Mouse (Mus musculus): Measurements from ENCODE around the gene Brd7. TPM values are rescaled to one million over a fixed set of nuclear protein-coding genes. Genes with fewer than 3 reads are reported as not detected.

The Brd7 gene
- 10 to 100 TPM; 70.9 to 83.8 TPM for total RNA-seq (2021)

GRCm38 (mm10) chr8:88361708-88362428, at the start of gene Brd7:
Brd7 (minus strand) TSS chr8:88362194.
- intact Hi-C loops (cut with DNase I), result loop anchor here (2.0 to 5.0 kb wide), 3 partner anchors 160 to 335 kb away; partner anchors contain the start of genes Cyld and Nkd1
- peak; percentile 94 to 95 for DNase-seq

GRCm38 (mm10) chr8:88411461-88411860, 49.5 kb upstream of the Brd7 start:
- DNase-seq, result no peak

GRCm38 (mm10) chr8:88409401-88409940, 47.5 kb upstream of the Brd7 start:
- intact Hi-C loops (cut with DNase I), result no loop called here
- peak in 1 of 2 experiments; percentile 6 for DNase-seq

More at GRCm38 (mm10) chr8:88411461-88411860, 49.5 kb upstream of the Brd7 start:
- intact Hi-C loops (cut with DNase I), result no loop called here

GRCm38 (mm10) chr8:88407716-88408115, 45.7 kb upstream of the Brd7 start:
- no peak for DNase-seq
- intact Hi-C loops (cut with DNase I), result no loop called here

GRCm38 (mm10) chr8:88398060-88398459, 36.1 kb upstream of the Brd7 start:
- DNase-seq, result no peak
- intact Hi-C loops (cut with DNase I), result no loop called here

- intact Hi-C loops (cut with DNase I), result no loop called here
- DNase-seq, result no peak
These were observed 31.3 kb upstream of the Brd7 start for GRCm38 (mm10) chr8:88393298-88393697.

GRCm38 (mm10) chr8:88390749-88391148, 28.8 kb upstream of the Brd7 start:
- peak in 1 of 2 experiments; percentile 14 for DNase-seq
- intact Hi-C loops (cut with DNase I), result no loop called here

- no peak for DNase-seq
- intact Hi-C loops (cut with DNase I), result no loop called here
These were observed 26.8 kb upstream of the Brd7 start for GRCm38 (mm10) chr8:88388691-88389239.

- intact Hi-C loops (cut with DNase I), result no loop called here
- no peak for DNase-seq
These were observed 25.9 kb upstream of the Brd7 start for GRCm38 (mm10) chr8:88387874-88388273.

- intact Hi-C loops (cut with DNase I), result no loop called here
- no peak for DNase-seq
These were observed 21.2 kb upstream of the Brd7 start for GRCm38 (mm10) chr8:88383164-88383556.

GRCm38 (mm10) chr8:88382311-88383163, 20.5 kb upstream of the Brd7 start:
- intact Hi-C loops (cut with DNase I), result no loop called here

GRCm38 (mm10) chr8:88380497-88380896, 18.5 kb upstream of the Brd7 start:
- DNase-seq, result no peak
- intact Hi-C loops (cut with DNase I), result no loop called here

More at GRCm38 (mm10) chr8:88382311-88383163, 20.5 kb upstream of the Brd7 start:
- no peak for DNase-seq

GRCm38 (mm10) chr8:88376836-88377582, 15.0 kb upstream of the Brd7 start:
- intact Hi-C loops (cut with DNase I), result no loop called here
- DNase-seq, result no peak

- intact Hi-C loops (cut with DNase I), result no loop called here
- no peak for DNase-seq
These were observed 9.5 kb upstream of the Brd7 start for GRCm38 (mm10) chr8:88371522-88371921.

- DNase-seq, result no peak
- intact Hi-C loops (cut with DNase I), result no loop called here
These were observed 7.8 kb upstream of the Brd7 start for GRCm38 (mm10) chr8:88369805-88370204.

- DNase-seq, result no peak
- intact Hi-C loops (cut with DNase I), result no loop called here
These were observed 7.2 kb upstream of the Brd7 start for GRCm38 (mm10) chr8:88369221-88369620.

- DNase-seq, result peak in 1 of 2 experiments; percentile 28
These were observed 604 bp upstream of the Brd7 start for GRCm38 (mm10) chr8:88362446-88363150.

GRCm38 (mm10) chr8:88361044-88361707, 818 bp downstream of the Brd7 start:
- intact Hi-C loops (cut with DNase I), result loop anchor here (5.0 kb wide), 1 partner anchor 161 kb away; the partner anchor contains the start of gene Nkd1
- DNase-seq, result no peak

More at GRCm38 (mm10) chr8:88362446-88363150, 604 bp upstream of the Brd7 start:
- intact Hi-C loops (cut with DNase I), result loop anchor here (2.0 to 5.0 kb wide), 3 partner anchors 160 to 334 kb away; partner anchors contain the start of genes Cyld and Nkd1

GRCm38 (mm10) chr8:88359959-88360358, 2.0 kb downstream of the Brd7 start:
- DNase-seq, result no peak
- intact Hi-C loops (cut with DNase I), result loop anchor here (2.0 to 5.0 kb wide), 3 partner anchors 87 to 162 kb away; partner anchors contain the start of genes Adcy7 and Nkd1

Measured in heart, postnatal 36 days (tissue).